Mouse (Mus musculus): ENCODE results near the gene Ankfn1. TPM values are rescaled to one million over a fixed set of nuclear protein-coding genes. Genes with fewer than 3 reads are reported as not detected.

Ankfn1 gene
- polyA plus RNA-seq, 1 experiment = not detected

- H3K4me3 ChIP-seq (ENCODE audit: insufficient read depth, low read length) = no peak overlapping the region
- H3K27ac ChIP-seq (ENCODE audit: insufficient read depth, low read length) = no peak overlapping the region
- H3K4me1 ChIP-seq (ENCODE audit: control insufficient read depth, insufficient read depth, low read length) = no peaks in the 10 kb centered on the region
- TF ChIP-seq POLR2A (IDR thresholded peaks at IDR 0.05; ENCODE audit: low read depth, low read length) = no peak
These were observed 356.6 kb downstream of the Ankfn1 start for GRCm38 (mm10) chr11:89420767-89421438.

GRCm38 (mm10) chr11:89419863-89420262, 357.6 kb downstream of the Ankfn1 start:
- H3K27ac ChIP-seq (ENCODE audit: insufficient read depth, low read length) = no peak overlapping the region
- TF ChIP-seq CTCF (IDR thresholded peaks at IDR 0.05; ENCODE audit: borderline replicate concordance, insufficient read depth, low read length) (no peak), POLR2A (IDR thresholded peaks at IDR 0.05; ENCODE audit: low read depth, low read length) (no peak)
- H3K4me1 ChIP-seq (ENCODE audit: control insufficient read depth, insufficient read depth, low read length) = no peaks in the 10 kb centered on the region; the same call in 1 of the 2 replicates
- no peak overlapping the region for H3K4me3 ChIP-seq (ENCODE audit: insufficient read depth, low read length)

DNA sequence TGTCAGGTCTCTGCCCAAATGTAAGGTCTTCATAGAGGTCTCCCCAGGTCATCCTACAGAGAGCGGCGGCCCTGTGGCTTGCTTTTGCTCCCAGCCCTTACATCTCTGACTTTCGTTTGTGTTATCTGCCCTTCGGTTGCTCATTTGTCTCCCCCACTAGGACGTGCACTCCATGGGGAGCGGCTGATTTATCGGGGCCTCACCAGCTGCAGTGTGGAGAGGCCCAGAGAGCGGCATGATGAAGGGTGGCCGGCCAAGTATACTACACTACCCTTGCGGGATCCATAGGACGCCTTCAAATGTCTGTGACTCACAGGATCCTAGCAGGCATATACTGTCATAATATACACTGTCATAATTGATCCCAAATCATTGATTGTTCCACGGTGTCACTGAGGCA, 358.8 kb downstream of the Ankfn1 start:
- TF ChIP-seq POLR2A (IDR thresholded peaks at IDR 0.05; ENCODE audit: low read depth, low read length) (no peak), CTCF (IDR thresholded peaks at IDR 0.05; ENCODE audit: borderline replicate concordance, insufficient read depth, low read length) (no peak)
- Histone ChIP-seq H3K4me1 (ENCODE audit: control insufficient read depth, insufficient read depth, low read length) (no peaks in the 10 kb centered on the region; the same call in 1 of the 2 replicates), H3K4me3 (ENCODE audit: insufficient read depth, low read length) (no peak overlapping the region), H3K27ac (ENCODE audit: insufficient read depth, low read length) (no peak overlapping the region)

DNA sequence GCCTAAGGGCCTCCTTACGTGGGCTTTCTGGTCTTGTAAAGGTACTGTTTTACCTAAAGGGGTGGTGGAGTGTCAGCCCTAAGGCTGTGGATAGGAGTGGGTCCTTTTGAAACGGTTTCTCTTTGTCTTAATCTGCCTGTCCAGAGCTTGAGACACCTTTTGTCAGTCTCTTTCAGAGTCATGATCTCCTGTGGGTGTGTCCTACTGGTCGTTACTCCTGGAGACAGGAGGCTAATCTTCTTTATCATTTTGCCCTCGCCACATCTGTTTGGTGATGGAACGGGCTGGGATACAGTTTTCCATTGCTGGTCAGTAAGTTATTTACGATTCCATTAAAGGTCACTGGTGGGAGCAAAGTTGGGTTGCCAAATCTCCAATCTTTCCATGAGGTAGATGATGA, 360.7 kb downstream of the Ankfn1 start:
- H3K4me1 ChIP-seq (ENCODE audit: control insufficient read depth, insufficient read depth, low read length) = no peaks in the 10 kb centered on the region; the same call in 1 of the 2 replicates
- TF ChIP-seq CTCF (IDR thresholded peaks at IDR 0.05; ENCODE audit: borderline replicate concordance, insufficient read depth, low read length) (no peak), POLR2A (IDR thresholded peaks at IDR 0.05; ENCODE audit: low read depth, low read length) (no peak)
- H3K4me3 ChIP-seq (ENCODE audit: insufficient read depth, low read length) = no peak overlapping the region
- H3K27ac ChIP-seq (ENCODE audit: insufficient read depth, low read length) = no peak overlapping the region

GRCm38 (mm10) chr11:89408774-89409173, 368.7 kb downstream of the Ankfn1 start:
- H3K4me3 ChIP-seq (ENCODE audit: insufficient read depth, low read length) = no peak overlapping the region
- no peak overlapping the region for H3K27ac ChIP-seq (ENCODE audit: insufficient read depth, low read length)
- no peak for TF ChIP-seq CTCF (IDR thresholded peaks at IDR 0.05; ENCODE audit: borderline replicate concordance, insufficient read depth, low read length)
- TF ChIP-seq POLR2A (IDR thresholded peaks at IDR 0.05; ENCODE audit: low read depth, low read length) = no peak
- H3K4me1 ChIP-seq (ENCODE audit: control insufficient read depth, insufficient read depth, low read length) = no peaks in the 10 kb centered on the region

GRCm38 (mm10) chr11:89404489-89404888, 373.0 kb downstream of the Ankfn1 start:
- H3K4me3 ChIP-seq (ENCODE audit: insufficient read depth, low read length) = no peak overlapping the region
- H3K27ac ChIP-seq (ENCODE audit: insufficient read depth, low read length) = no peak overlapping the region
- no peaks in the 10 kb centered on the region for H3K4me1 ChIP-seq (ENCODE audit: control insufficient read depth, insufficient read depth, low read length)
- TF ChIP-seq CTCF (IDR thresholded peaks at IDR 0.05; ENCODE audit: borderline replicate concordance, insufficient read depth, low read length) (no peak), POLR2A (IDR thresholded peaks at IDR 0.05; ENCODE audit: low read depth, low read length) (no peak)

- Histone ChIP-seq H3K4me1 (ENCODE audit: control insufficient read depth, insufficient read depth, low read length) (no peaks in the 10 kb centered on the region), H3K4me3 (ENCODE audit: insufficient read depth, low read length) (no peak overlapping the region), H3K27ac (ENCODE audit: insufficient read depth, low read length) (no peak overlapping the region)
- TF ChIP-seq POLR2A (IDR thresholded peaks at IDR 0.05; ENCODE audit: low read depth, low read length) = no peak
- TF ChIP-seq CTCF (IDR thresholded peaks at IDR 0.05; ENCODE audit: borderline replicate concordance, insufficient read depth, low read length) = no peak
These were observed 374.0 kb downstream of the Ankfn1 start for GRCm38 (mm10) chr11:89403436-89403835.

- no peaks in the 10 kb centered on the region for H3K4me1 ChIP-seq (ENCODE audit: control insufficient read depth, insufficient read depth, low read length)
These were observed 388.6 kb downstream of the Ankfn1 start for GRCm38 (mm10) chr11:89388851-89389250.

GRCm38 (mm10) chr11:89382634-89383009, 394.8 kb downstream of the Ankfn1 start:
- TF ChIP-seq CTCF (IDR thresholded peaks at IDR 0.05; ENCODE audit: borderline replicate concordance, insufficient read depth, low read length) (no peak), POLR2A (IDR thresholded peaks at IDR 0.05; ENCODE audit: low read depth, low read length) (no peak)
- Histone ChIP-seq H3K4me3 (ENCODE audit: insufficient read depth, low read length) (no peak overlapping the region), H3K27ac (ENCODE audit: insufficient read depth, low read length) (no peak overlapping the region), H3K4me1 (ENCODE audit: control insufficient read depth, insufficient read depth, low read length) (no peaks in the 10 kb centered on the region)

More at GRCm38 (mm10) chr11:89388851-89389250, 388.6 kb downstream of the Ankfn1 start:
- H3K27ac ChIP-seq (ENCODE audit: insufficient read depth, low read length) = no peak overlapping the region
- no peak overlapping the region for H3K4me3 ChIP-seq (ENCODE audit: insufficient read depth, low read length)
- TF ChIP-seq POLR2A (IDR thresholded peaks at IDR 0.05; ENCODE audit: low read depth, low read length) = no peak
- TF ChIP-seq CTCF (IDR thresholded peaks at IDR 0.05; ENCODE audit: borderline replicate concordance, insufficient read depth, low read length) = no peak

DNA sequence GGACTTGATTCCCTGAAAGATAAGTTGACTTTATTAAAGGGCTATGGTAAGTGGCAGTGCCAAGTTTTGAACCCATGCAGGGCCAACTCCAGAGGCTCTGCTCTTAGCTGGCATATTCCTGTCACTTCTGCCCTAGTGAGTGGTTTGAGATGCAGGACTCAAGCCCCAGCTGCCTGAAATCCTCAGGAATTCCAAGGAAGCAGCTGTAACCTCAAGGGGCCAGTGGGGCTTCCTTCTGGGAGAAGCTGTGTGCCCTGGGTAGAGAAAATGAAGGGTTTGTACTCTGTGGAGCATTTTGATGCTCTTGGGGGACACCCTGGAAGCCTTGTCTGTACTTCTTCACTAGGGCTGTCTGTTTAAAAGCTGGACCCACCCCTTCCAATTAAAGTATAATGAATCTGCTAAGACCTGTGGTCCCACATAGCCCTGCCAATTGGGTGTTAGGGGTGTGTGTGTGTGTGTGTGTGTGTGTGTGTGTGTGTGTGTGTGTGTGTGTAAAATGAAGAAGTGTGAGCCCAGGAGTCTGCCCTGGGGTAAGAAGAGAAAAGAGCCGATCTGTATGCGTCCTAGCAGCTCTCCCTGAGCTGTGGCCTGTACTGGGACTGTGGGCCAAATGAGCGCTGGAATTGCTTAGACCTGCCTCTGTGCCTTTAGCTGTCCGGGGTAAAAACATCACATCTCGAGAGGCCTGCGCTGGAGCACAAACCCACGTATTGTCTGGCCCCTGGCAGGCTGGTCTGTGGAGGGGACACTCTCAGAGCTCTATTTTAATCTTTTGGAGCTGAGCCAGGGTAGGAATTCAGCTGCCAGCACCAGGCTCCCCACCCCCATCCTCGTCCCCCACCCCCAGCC, 395.4 kb downstream of the Ankfn1 start:
- TF ChIP-seq POLR2A (IDR thresholded peaks at IDR 0.05; ENCODE audit: low read depth, low read length) (no peak), CTCF (IDR thresholded peaks at IDR 0.05; ENCODE audit: borderline replicate concordance, insufficient read depth, low read length) (no peak)
- H3K4me3 ChIP-seq (ENCODE audit: insufficient read depth, low read length) = no peak overlapping the region
- no peak overlapping the region for H3K27ac ChIP-seq (ENCODE audit: insufficient read depth, low read length)
- no peaks in the 10 kb centered on the region for H3K4me1 ChIP-seq (ENCODE audit: control insufficient read depth, insufficient read depth, low read length)
